Mouse (Mus musculus) hindbrain, embryonic 13.5 days (tissue): Measurements from ENCODE around the gene 6030445D17Rik. TPM values are rescaled to one million over a fixed set of nuclear protein-coding genes. Genes with fewer than 3 reads are reported as not detected.

Source experiments
- ATAC-seq: fragments of 200-750 bp; cut with Nextera tagmentation; 2 replicates; pipeline ENCODE4 v1.8.0; 2017; ENCODE audit warnings: moderate TSS enrichment; ENCODE audit not compliant: low FRiP score
- H3K27ac ChIP-seq: fragments of 300-500 bp; sonication (generic); 2 replicates; pipeline ENCODE4 v1.5.1; 2015; ENCODE audit warnings: inconsistent platforms, mild to moderate bottlenecking, moderate library complexity
- H3K27me3 ChIP-seq: fragments of 300-500 bp; sonication (generic); 2 replicates; pipeline ENCODE4 v1.6.1; 2015; ENCODE audit warnings: mild to moderate bottlenecking, inconsistent platforms
- H3K36me3 ChIP-seq: fragments of 300-500 bp; sonication (generic); 2 replicates; pipeline ENCODE4 v1.6.1; 2015; ENCODE audit warnings: mild to moderate bottlenecking, inconsistent platforms
- H3K4me1 ChIP-seq: fragments of 300-500 bp; sonication (generic); replicated peaks from 2 replicates; pipeline ENCODE4 v1.6.1; 2015; ENCODE audit warnings: inconsistent platforms
- H3K4me2 ChIP-seq: fragments of 300-500 bp; sonication (generic); 2 replicates; pipeline ENCODE4 v1.6.1; 2015; ENCODE audit warnings: inconsistent platforms, mild to moderate bottlenecking, moderate library complexity
- H3K4me3 ChIP-seq: fragments of 300-500 bp; sonication (generic); 2 replicates; pipeline ENCODE4 v1.5.1; 2015; ENCODE audit warnings: mild to moderate bottlenecking, inconsistent platforms
- H3K9ac ChIP-seq: fragments of 300-500 bp; sonication (generic); 2 replicates; pipeline ENCODE4 v1.6.1; 2015; ENCODE audit warnings: mild to moderate bottlenecking, inconsistent platforms
- H3K9me3 ChIP-seq: fragments of 300-500 bp; sonication (generic); 2 replicates; pipeline ENCODE4 v1.6.1; 2016; ENCODE audit warnings: inconsistent platforms
- WGBS: fragments of 180-500 bp; shearing (Covaris S2); methylation state at CpG from one replicate; pipeline ENCODE4 v1.1.7; 2015; 5-methylcytosine and 5-hydroxymethylcytosine counted together
- polyA plus RNA-seq: library from polyadenylated mRNA; unstranded; fragments of >200 nt; fragmentation: Nextera tagmentation; extraction: Ambion mirVana; gene quantifications from 2 replicates; pipeline ENCODE4 v1.2.1, GENCODE M21; 2015

Gene 6030445D17Rik
- polyA plus RNA-seq = 0.09 and 0.10 TPM in 2 replicates

DNA sequence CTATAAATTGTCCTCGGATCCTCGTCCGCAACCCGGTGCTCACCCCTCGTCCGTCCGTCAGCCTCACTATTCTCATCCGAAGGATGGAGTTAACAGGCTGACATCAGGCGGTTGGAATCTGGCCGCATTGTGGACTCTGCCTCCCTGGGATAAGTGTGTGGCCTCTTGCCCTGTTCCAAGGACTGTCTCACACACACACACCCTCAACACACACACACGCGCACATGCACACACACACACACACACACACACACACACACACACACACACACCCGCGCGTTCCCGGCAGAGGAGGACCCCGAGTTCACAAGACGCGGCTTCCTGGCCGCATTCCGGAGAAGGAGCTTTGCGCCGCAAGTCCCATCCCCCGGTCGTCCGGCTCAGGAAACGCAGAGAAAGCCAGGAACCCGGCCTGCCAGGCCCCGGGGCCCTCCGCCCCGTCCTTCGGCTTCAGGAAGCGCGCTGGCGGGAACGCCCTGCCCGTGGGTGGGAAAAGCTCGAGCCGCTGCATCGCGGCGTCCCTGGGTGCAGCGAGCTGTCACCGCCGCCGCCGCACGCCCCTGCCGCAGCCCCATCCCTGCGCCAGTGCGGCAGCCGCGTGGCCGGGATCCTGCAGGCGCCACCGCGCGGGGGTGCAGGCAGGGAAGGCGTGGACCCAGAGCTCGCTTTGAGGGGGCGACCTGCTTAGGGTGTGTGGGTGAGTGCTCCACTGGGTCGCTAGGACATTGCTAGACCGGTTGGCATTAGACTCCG is at the start of gene 6030445D17Rik:
TSS of gene 6030445D17Rik (plus strand) at position 165 of the 753 bp plus-strand sequence.
- whole genome bisulfite sequencing = under 1% methylated on average over 54 of the region's 64 CpGs
- ATAC-seq = peak; percentile 78
- peak within 1 kb of the TSS; percentile 73 for H3K27ac ChIP-seq

DNA sequence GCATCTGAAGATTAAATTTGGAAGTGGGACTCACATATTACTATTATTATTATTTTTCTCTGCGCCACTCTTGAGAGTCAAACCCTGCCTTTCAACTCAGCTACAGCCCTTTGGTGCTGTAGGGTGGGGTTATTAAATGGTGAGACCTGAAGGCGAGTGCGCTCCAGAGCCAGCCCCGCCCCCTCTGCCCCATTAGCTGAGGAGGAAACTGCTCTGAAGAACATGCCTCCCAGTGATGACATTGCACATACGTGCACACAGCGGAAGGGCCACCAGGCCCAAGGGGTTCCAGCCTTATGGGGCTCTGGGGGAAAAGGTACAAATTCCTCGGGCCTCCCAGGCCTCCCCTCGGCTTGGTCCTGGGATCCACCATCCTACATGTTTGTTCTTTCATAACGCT is 46.6 kb upstream of the 6030445D17Rik start:
- no peak for ATAC-seq
- WGBS = 91% methylated on average over 9 of the region's 9 CpGs

More for the DNA sequence above, at the start of gene 6030445D17Rik:
- H3K4me2 ChIP-seq = peak within 1 kb of the TSS; percentile 96
- H3K9me3 ChIP-seq = no peaks in the 10 kb centered on the region
- H3K9ac ChIP-seq = peak within 1 kb of the TSS; percentile 85
- H3K27me3 ChIP-seq = peaks cover 61% of the 10 kb centered on the region
- H3K36me3 ChIP-seq = no peaks in the 10 kb centered on the region
- peaks cover 28% of the 10 kb centered on the region for H3K4me1 ChIP-seq
- peak within 1 kb of the TSS; percentile 62 for H3K4me3 ChIP-seq

DNA sequence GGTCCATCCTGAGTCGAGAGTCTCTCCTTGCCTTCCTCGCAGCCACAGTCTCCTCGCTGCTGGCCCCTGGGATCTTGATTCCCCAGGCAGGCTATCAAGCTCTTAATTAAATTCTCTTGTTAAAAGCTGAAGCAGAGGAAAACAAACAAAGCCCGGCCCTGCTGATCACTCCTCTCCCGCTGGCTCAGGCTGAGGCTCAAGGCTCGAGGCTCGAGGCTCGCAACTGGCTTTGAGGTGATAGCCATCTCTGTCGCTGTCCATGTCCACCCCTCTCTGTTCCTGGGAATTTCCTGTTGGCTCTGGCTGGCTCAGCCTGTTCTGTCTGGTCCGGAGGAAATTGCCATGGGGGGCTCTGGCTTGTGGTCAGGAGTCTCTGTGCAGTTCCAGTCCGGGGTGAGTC is 43.1 kb upstream of the 6030445D17Rik start:
- Histone ChIP-seq H3K4me2 (no peak overlapping the region), H3K36me3 (no peaks in the 10 kb centered on the region), H3K27me3 (peaks cover 32% of the 10 kb centered on the region), H3K9me3 (no peaks in the 10 kb centered on the region), H3K4me3 (no peak overlapping the region), H3K4me1 (peaks cover 17% of the 10 kb centered on the region), H3K27ac (no peak overlapping the region), H3K9ac (no peak overlapping the region)
- whole genome bisulfite sequencing = 11% methylated on average over 11 of the region's 11 CpGs
- ATAC-seq = no peak

More for the DNA sequence above, 46.6 kb upstream of the 6030445D17Rik start:
- Histone ChIP-seq H3K27me3 (peaks cover 8% of the 10 kb centered on the region; the same call in 1 of the 2 replicates), H3K9ac (no peak overlapping the region), H3K36me3 (no peaks in the 10 kb centered on the region), H3K9me3 (no peaks in the 10 kb centered on the region), H3K4me3 (no peak overlapping the region), H3K27ac (no peak overlapping the region), H3K4me2 (no peak overlapping the region), H3K4me1 (peaks cover 13% of the 10 kb centered on the region)

DNA sequence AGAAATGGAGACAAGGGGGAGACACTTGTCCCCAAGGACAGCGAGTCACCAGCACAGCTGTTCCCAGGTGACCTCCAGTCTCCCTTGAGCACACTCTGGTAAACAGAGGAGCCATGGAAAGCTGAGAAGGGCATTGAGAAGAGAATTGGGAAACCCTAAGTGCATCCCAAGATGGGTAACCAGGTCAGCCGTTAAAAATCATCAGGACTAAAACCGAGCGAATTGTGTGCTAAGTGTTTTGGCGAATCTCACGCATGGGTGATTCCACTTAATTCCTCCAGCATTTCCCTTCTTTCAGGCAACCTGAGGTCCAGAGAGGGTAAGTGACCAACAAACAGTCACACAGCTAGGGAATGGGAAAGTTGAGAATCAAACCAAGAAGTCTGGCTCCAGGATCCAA is 42.7 kb upstream of the 6030445D17Rik start:
- ATAC-seq = no peak
- Histone ChIP-seq H3K9me3 (no peaks in the 10 kb centered on the region), H3K4me1 (peaks cover 22% of the 10 kb centered on the region), H3K27ac (no peak overlapping the region), H3K27me3 (peaks cover 36% of the 10 kb centered on the region), H3K4me3 (no peak overlapping the region), H3K9ac (no peak overlapping the region), H3K36me3 (no peaks in the 10 kb centered on the region), H3K4me2 (no peak overlapping the region)
- WGBS = 66% methylated on average over 6 of the region's 6 CpGs

DNA sequence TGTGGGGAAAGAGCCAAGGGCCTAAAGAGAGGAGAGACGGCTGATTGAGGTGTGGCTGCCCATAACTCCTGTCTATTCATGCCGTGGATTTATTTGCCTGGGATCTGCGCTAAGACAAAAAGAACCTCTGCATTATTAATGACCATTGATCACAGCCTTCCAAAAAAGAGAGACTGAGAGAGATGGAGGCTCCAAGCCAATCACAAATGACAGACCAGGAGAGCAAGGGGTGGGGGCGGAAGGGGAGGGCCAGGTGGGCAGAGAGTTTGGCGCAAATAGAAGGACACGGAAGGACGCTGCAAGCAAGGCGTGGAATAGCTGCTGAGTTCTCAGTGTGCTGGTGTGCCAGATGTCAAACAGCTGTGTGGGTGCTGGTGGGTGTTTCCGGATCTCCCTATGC is 38.8 kb upstream of the 6030445D17Rik start, which contains the start of gene Htr1d:
TSS of gene Htr1d (plus strand) at position 301 of the 400 bp plus-strand sequence.
- H3K9ac ChIP-seq = peak within 1 kb of the TSS; percentile 67
- H3K4me3 ChIP-seq = peak within 1 kb of the TSS; percentile 47
- H3K4me1 ChIP-seq = peaks cover 28% of the 10 kb centered on the region
- H3K27me3 ChIP-seq = peaks cover 55% of the 10 kb centered on the region
- no peaks in the 10 kb centered on the region for H3K9me3 ChIP-seq
- no peak for ATAC-seq
- no peaks in the 10 kb centered on the region for H3K36me3 ChIP-seq
- WGBS = 74% methylated on average over 9 of the region's 9 CpGs
- no peak within 1 kb of the TSS for H3K27ac ChIP-seq
- peak within 1 kb of the TSS; percentile 86 for H3K4me2 ChIP-seq

DNA sequence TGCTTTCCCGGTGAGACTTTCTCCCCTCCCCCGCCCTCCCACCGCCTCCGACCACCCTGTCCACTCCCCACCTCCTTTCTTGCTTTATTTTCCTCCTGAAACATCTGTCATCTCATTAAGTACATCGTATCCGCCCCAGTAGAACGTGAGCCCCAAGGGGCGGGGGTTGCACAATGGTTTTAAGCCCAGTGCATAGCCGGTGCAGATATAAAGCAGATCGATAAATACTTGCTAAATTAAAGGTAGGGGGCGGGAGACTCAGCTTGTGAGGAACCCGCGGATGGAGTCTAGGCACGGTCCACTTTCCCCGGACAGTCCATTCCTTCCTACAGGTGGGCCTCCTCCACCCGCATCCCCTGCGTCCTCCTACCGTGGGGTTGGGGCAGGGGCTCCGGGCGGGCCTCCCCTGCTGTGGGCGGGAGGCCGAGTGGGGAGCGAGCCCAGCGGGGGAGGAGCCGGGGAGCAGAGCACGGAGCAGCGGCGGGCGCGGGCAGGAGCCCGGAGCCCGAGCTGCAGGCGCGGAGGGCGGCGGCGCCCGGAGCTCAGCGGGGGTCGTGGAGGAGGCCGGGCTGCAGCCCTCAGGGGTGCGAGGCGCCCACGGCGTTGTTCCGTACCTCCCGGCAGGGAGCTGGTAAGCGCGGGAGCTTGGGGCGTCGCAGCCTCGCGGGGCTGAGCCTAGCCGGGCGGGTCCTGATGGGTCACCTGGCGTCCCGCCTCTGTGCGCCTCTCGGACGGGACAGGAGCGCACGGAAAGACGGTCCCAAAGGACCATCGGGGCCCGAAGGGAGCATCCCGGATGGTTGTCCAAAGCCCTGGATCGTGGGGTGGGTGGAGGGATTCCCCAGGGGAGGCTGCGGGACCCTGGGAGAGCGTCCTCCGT is 37.7 kb upstream of the 6030445D17Rik start:
- Histone ChIP-seq H3K4me1 (peaks cover 22% of the 10 kb centered on the region), H3K4me3 (peak overlapping the region; percentile 47), H3K4me2 (peak overlapping the region; percentile 86), H3K9me3 (no peaks in the 10 kb centered on the region), H3K27ac (no peak overlapping the region), H3K27me3 (peaks cover 61% of the 10 kb centered on the region), H3K36me3 (no peaks in the 10 kb centered on the region), H3K9ac (peak overlapping the region; percentile 67)
- 0 out of 2 replicates have a peak, but pooled peaks have one; percentile 39 for ATAC-seq
- 2% methylated on average over 70 of the region's 70 CpGs for WGBS

DNA sequence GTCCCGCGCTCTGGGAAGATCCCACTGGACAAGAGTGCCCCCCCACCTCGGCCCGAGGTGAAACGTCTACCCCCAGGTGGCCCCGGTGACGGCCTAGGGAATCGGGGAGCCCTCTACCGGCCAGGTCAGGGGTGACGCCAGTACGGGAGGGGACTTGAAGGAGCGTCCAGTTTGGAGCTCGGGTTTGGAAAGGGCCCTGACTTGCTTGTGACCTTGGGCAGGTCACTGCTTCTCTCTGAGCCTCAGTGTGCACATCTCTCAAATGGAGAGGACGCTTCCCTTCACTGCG is 37.1 kb upstream of the 6030445D17Rik start:
- H3K27ac ChIP-seq = no peak overlapping the region
- peaks cover 67% of the 10 kb centered on the region for H3K27me3 ChIP-seq

DNA sequence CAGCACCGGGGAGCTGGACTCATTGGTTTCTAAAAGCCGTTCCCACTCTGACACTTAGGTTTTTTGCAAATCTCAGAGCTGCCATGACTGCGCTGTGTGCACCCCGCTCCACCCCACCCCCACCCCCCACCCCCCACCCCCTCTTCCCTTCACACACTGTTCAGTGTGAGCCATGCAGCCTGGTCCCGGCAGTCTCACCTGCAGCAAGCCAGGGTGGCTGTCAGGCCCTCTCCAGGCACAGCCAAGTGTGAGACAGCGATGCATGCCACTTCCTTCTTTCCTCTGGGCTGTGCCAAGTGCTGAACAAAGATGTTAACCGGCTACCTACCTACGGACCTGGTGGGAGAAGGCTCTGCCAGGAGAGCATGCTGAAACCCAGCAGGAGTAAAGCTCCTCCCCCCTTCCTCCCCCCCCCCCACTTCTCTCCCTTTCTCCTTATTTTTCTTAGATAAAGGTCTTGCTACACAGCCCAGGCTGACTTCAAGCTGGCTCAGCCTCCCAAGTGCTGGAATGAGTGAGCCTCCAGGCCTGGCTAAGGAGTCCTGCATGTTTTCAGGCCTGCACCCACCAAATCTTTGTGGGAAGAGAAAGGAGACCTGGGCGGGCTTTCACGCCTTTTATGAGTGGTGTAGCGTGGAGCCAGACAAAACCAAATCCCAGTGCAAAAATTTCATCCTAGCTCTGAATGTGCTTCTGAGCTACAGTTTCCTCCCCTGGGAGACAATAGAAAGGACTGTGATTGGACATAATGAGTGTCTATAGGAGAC is 31.3 kb upstream of the 6030445D17Rik start:
- Histone ChIP-seq H3K9me3 (no peaks in the 10 kb centered on the region), H3K4me1 (peaks cover 13% of the 10 kb centered on the region), H3K4me3 (no peak overlapping the region), H3K4me2 (no peak overlapping the region), H3K36me3 (no peaks in the 10 kb centered on the region), H3K27me3 (peaks cover 26% of the 10 kb centered on the region), H3K27ac (0 out of 2 replicates have a peak overlapping the region, but pooled peaks have one; percentile 12), H3K9ac (no peak overlapping the region)
- 25% methylated on average over 10 of the region's 11 CpGs for WGBS
- ATAC-seq = no peak

More for the DNA sequence above, 37.1 kb upstream of the 6030445D17Rik start:
- ATAC-seq = no peak
- Histone ChIP-seq H3K9me3 (no peaks in the 10 kb centered on the region), H3K4me2 (peak overlapping the region; percentile 86), H3K9ac (peak overlapping the region; percentile 67; the same call in 1 of the 2 replicates), H3K36me3 (no peaks in the 10 kb centered on the region), H3K4me1 (peaks cover 22% of the 10 kb centered on the region), H3K4me3 (peak overlapping the region; percentile 47)
- WGBS = 3% methylated on average over 15 of the region's 15 CpGs

DNA sequence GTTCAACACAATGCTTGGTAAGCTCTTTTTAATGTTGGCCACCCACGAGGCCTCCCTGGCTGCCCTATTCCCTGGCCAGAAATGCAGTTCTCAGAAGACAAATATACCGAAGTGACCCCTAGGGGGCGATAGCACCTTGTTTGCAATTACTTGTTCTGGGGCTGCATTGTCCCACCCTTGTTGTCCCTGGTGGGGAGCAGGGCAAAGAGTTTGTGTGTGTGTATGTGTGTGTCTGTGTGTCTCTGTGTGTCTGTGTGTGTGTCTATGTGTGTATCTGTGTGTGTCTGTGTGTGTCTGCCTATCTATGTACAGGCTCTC is 30.7 kb upstream of the 6030445D17Rik start:
- Histone ChIP-seq H3K36me3 (no peaks in the 10 kb centered on the region), H3K4me2 (no peak overlapping the region), H3K27me3 (peaks cover 20% of the 10 kb centered on the region), H3K27ac (0 out of 2 replicates have a peak overlapping the region, but pooled peaks have one; percentile 12), H3K4me1 (peaks cover 13% of the 10 kb centered on the region), H3K4me3 (no peak overlapping the region), H3K9ac (no peak overlapping the region), H3K9me3 (no peaks in the 10 kb centered on the region)
- ATAC-seq = no peak
- WGBS = 0% methylated on average over 3 of the region's 3 CpGs

DNA sequence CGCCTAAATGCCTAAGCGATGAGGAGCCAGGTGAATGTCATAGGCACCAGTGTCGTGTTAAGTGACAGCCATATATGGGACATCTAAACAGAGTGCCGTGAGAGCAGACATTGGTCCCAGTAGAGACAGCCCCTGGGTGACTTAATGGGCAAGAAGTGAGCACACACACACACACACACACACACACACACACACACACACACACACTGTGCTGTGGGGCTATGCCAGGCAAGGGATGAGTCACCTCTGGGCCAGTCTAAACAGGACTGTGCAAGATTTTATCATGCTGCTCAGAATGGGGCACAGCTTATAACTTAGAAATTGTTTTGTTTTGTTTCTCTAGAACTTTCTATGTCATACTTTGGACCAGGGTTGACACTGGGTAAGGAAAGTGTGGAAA is 28.0 kb upstream of the 6030445D17Rik start:
- Histone ChIP-seq H3K4me1 (peaks cover 13% of the 10 kb centered on the region), H3K4me2 (no peak overlapping the region), H3K27me3 (peaks cover 10% of the 10 kb centered on the region; the same call in 1 of the 2 replicates), H3K9me3 (no peaks in the 10 kb centered on the region), H3K27ac (no peak overlapping the region), H3K36me3 (no peaks in the 10 kb centered on the region), H3K4me3 (no peak overlapping the region), H3K9ac (no peak overlapping the region)
- WGBS = 88% methylated on average over 4 of the region's 4 CpGs
- no peak for ATAC-seq

DNA sequence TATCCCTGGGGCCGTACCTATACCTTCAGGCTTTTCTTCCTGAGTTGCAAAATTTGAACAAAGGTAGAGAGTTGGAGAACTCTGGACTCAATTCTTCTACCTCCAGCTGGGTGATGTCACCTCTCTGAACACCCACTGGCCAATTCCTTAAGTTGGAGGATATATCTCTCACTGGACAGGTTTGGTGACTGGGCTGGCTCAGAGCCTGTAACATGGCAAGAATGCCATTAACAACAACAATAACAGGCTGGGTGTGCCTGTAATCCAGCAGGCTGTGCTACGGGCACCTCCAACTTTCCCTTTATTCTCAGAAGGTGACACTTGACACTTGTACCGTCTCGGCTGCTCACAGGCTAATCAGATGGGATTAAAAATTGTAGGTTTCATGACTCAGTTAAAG is 22.9 kb upstream of the 6030445D17Rik start:
- Histone ChIP-seq H3K4me1 (no peaks in the 10 kb centered on the region), H3K9ac (no peak overlapping the region), H3K27me3 (no peaks in the 10 kb centered on the region), H3K36me3 (no peaks in the 10 kb centered on the region), H3K9me3 (no peaks in the 10 kb centered on the region), H3K4me2 (no peak overlapping the region), H3K4me3 (no peak overlapping the region), H3K27ac (no peak overlapping the region)
- no peak for ATAC-seq
- WGBS = 71% methylated on average over 4 of the region's 4 CpGs
